Mouse (Mus musculus): ENCODE data around the gene Ifrd2.

Gene Ifrd2

GRCm38 (mm10) chr9:107625351-107626128 is 38.1 kb downstream of the Ifrd2 start:
- no peak for DNase-seq

- DNase-seq, result no peak
Observed at GRCm38 (mm10) chr9:107626158-107626843, 38.9 kb downstream of the Ifrd2 start.

- DNase-seq, result peak; percentile 91
Observed at GRCm38 (mm10) chr9:107626844-107627277, 39.4 kb downstream of the Ifrd2 start.

- peak; percentile 12 for DNase-seq
Observed at GRCm38 (mm10) chr9:107627387-107628255, 40.2 kb downstream of the Ifrd2 start.

- DNase-seq, result peak; percentile 84
Observed at GRCm38 (mm10) chr9:107628721-107629410, 41.4 kb downstream of the Ifrd2 start.

GRCm38 (mm10) chr9:107629411-107629730 is 41.9 kb downstream of the Ifrd2 start:
- DNase-seq, result no peak

- peak; percentile 54 for DNase-seq
Observed at GRCm38 (mm10) chr9:107629901-107630425, 42.5 kb downstream of the Ifrd2 start.

GRCm38 (mm10) chr9:107630576-107630975 is 43.1 kb downstream of the Ifrd2 start:
- DNase-seq, result peak; percentile 20

GRCm38 (mm10) chr9:107631311-107631826 is 43.9 kb downstream of the Ifrd2 start:
- no peak for DNase-seq

GRCm38 (mm10) chr9:107631861-107632260 is 44.4 kb downstream of the Ifrd2 start:
- DNase-seq, result no peak

GRCm38 (mm10) chr9:107632478-107632877 is 45.0 kb downstream of the Ifrd2 start:
- DNase-seq, result peak; percentile 50

- peak; percentile 90 for DNase-seq
Observed at GRCm38 (mm10) chr9:107633091-107633660, 45.7 kb downstream of the Ifrd2 start.

- peak; percentile 45 for DNase-seq
Observed at GRCm38 (mm10) chr9:107633661-107634405, 46.4 kb downstream of the Ifrd2 start.

GRCm38 (mm10) chr9:107634406-107635278 is 47.2 kb downstream of the Ifrd2 start:
- DNase-seq, result peak; percentile 14

- peak; percentile 98 for DNase-seq
Observed at GRCm38 (mm10) chr9:107635279-107636028, 48.0 kb downstream of the Ifrd2 start, which contains the start of gene Gnai2. TSS of gene Gnai2 (minus strand) at chr9:107635367.

- DNase-seq, result no peak
Observed at GRCm38 (mm10) chr9:107637070-107637469, 49.6 kb downstream of the Ifrd2 start.

GRCm38 (mm10) chr9:107640257-107640772 is 52.9 kb downstream of the Ifrd2 start:
- peak; percentile 42 for DNase-seq

- DNase-seq, result no peak
Observed at GRCm38 (mm10) chr9:107641666-107642065, 54.2 kb downstream of the Ifrd2 start.
